Mouse (Mus musculus): Measurements from ENCODE around the gene Vwde. TPM values are rescaled to one million over a fixed set of nuclear protein-coding genes. Genes with fewer than 3 reads are reported as not detected.

Gene Vwde
- 0.06 TPM in 1 of 2 replicates, not detected in the other for polyA plus RNA-seq (2015; fragmentation: Nextera tagmentation; extraction: Ambion mirVana)

DNA sequence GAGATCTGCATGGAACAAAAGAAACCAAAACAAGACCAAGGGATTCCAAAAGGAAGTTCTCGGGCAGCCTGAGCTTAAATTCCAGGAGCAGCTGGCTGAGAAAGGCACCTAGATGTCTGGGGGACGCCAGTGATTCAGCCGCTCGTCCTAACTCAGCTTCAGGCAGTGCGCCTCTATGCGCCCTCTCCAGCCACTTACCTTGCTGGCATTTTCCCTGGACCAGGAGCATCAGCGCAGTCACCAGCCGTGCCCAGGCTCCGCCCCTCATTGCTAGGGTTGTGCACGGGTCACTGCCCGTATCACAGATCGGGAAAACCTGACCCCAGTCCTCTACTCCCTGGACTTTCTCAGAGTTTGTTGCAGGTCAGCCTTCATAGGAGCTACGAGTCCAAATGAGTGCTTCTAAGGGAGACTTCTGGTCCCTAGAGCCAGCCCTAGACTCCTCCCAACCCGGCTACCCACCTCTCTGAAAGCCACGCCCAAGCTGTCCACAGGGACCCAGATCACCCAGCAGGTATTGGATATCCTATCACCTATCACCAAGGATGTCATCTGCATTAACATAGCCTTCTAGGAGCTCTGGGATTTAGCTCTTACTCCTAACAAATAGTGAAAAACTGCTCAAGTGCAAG lies at the start of gene Vwde:
Vwde (minus strand) TSS at position 370 of the 632 bp plus-strand sequence.
- Histone ChIP-seq H3K27ac (no peak within 1 kb of the TSS), H3K9me3 (no peaks in the 10 kb centered on the region), H3K27me3 (replicated peaks) (no peaks in the 10 kb centered on the region), H3K4me2 (peak within 1 kb of the TSS; percentile 41), H3K4me1 (no peaks in the 10 kb centered on the region), H3K4me3 (replicated peaks) (peak within 1 kb of the TSS; percentile 13), H3K36me3 (no peaks in the 10 kb centered on the region), H3K9ac (no peak within 1 kb of the TSS)
- no peak for ATAC-seq (ENCODE audit: insufficient read depth, low FRiP score, low read depth)
- 29% methylated on average over 15 of the region's 15 CpGs for WGBS

DNA sequence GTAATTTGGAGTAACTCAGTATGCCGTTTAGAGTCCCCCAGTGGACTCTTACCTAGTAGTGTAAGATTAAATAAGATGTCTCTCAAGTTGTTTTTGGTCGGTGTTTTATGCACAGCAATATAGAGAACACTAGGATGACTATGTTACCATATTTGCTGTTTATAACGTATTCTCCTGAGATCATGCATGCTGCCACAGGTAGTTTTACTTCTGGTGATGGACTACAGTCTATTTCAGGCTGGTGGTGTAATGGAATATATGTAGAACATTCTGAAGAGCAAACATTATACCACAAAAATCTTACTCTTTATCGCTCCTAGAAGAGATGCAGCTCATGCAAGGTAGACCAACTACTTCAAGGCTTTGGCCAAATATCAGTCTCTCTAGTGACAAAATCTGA lies 30.6 kb upstream of the Vwde start:
- H3K4me2 ChIP-seq, result no peak overlapping the region

DNA sequence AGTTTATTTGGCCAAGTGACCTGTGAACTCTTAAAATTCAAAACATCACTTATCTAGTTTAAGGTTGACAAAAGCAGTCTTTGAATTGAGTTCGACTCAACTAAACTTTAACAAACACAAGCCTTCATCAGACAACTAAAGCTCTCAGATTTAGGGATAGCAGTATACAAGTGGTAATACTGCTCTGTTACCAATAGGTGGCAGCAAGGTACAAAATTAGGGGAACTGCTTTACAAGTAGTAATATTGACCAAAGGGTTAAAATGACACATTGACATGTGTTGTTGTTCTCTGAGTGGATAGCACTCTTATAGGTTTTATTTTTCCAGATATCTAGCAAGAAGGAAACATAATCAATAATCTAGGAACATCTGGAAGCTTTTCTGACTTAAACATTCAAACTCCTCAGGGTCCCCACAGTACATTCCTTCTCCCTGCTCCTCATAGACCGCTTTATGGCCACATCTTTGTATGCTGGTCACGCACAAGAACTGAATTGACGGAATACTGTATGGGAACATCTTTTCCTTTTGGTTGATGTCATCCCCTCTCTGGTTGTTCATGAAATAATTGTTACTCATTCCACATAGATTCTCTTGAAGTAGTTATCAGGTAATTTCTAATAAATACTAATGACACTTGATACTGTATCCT lies 23.7 kb upstream of the Vwde start:
- H3K36me3 ChIP-seq, result no peaks in the 10 kb centered on the region
- H3K27me3 ChIP-seq (replicated peaks), result no peaks in the 10 kb centered on the region
- no peaks in the 10 kb centered on the region for H3K4me1 ChIP-seq
- H3K4me3 ChIP-seq (replicated peaks), result no peak overlapping the region
- H3K9me3 ChIP-seq, result no peaks in the 10 kb centered on the region
- H3K27ac ChIP-seq, result no peak overlapping the region
- ATAC-seq (ENCODE audit: insufficient read depth, low FRiP score, low read depth), result no peak
- H3K4me2 ChIP-seq, result no peak overlapping the region
- 65% methylated on average over 4 of the region's 4 CpGs for WGBS
- H3K9ac ChIP-seq, result no peak overlapping the region

More for the DNA sequence above, 30.6 kb upstream of the Vwde start:
- Histone ChIP-seq H3K27ac (no peak overlapping the region), H3K4me1 (no peaks in the 10 kb centered on the region), H3K4me3 (replicated peaks) (no peak overlapping the region), H3K27me3 (replicated peaks) (no peaks in the 10 kb centered on the region), H3K9me3 (no peaks in the 10 kb centered on the region), H3K36me3 (no peaks in the 10 kb centered on the region), H3K9ac (no peak overlapping the region)
- no peak for ATAC-seq (ENCODE audit: insufficient read depth, low FRiP score, low read depth)
- 81% methylated on average over 4 of the region's 4 CpGs for whole genome bisulfite sequencing

DNA sequence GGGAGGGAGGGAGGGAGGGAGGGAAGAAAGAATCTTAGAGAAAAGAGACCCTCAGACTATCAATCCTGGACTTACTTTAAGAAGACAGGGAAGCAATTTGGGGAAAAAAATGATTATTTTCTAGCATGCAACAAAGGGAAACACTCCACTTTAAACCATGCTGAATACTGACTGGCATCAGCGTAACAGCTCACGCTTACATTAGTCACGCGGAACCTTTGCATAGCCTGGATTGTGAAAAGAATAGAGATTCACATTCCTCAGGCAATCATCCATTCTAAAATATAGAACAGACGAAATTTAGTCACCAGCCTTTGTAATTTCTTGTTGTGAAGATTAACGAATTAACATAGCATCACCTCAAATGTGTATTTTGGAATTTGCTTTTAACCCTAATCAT lies 18.6 kb downstream of the Vwde start:
- H3K36me3 ChIP-seq, result no peaks in the 10 kb centered on the region

DNA sequence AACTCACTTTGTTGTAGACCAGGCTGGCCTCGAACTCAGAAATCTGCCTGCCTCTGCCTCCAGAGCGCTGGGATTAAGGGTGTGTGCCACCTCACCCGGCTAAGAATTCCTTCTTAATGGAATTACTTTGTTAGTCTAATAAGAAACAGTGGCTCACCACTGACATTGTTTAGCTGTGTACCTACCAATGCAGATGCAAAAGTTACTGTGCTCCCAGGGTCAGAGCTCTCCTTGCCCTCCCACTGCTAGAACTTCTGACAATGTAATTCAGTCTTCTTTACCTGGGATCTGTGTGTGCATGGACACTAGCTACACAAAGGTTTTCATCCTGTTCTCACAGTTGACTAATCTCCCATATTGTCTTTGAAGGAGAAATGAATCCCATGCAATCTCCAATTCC lies 27.3 kb downstream of the Vwde start:
- Histone ChIP-seq H3K9ac (no peak overlapping the region), H3K4me1 (no peaks in the 10 kb centered on the region), H3K36me3 (no peaks in the 10 kb centered on the region), H3K9me3 (no peaks in the 10 kb centered on the region), H3K4me3 (replicated peaks) (no peak overlapping the region), H3K27me3 (replicated peaks) (no peaks in the 10 kb centered on the region), H3K4me2 (no peak overlapping the region), H3K27ac (no peak overlapping the region)
- 82% methylated on average over 3 of the region's 3 CpGs for WGBS
- no peak for ATAC-seq (ENCODE audit: insufficient read depth, low FRiP score, low read depth)

More for the DNA sequence above, 18.6 kb downstream of the Vwde start:
- H3K4me3 ChIP-seq (replicated peaks), result no peak overlapping the region
- H3K27me3 ChIP-seq (replicated peaks), result no peaks in the 10 kb centered on the region
- H3K9me3 ChIP-seq, result no peaks in the 10 kb centered on the region
- H3K27ac ChIP-seq, result no peak overlapping the region
- no peak overlapping the region for H3K9ac ChIP-seq
- ATAC-seq (ENCODE audit: insufficient read depth, low FRiP score, low read depth), result no peak
- H3K4me2 ChIP-seq, result no peak overlapping the region
- WGBS, result 75% methylated on average over 6 of the region's 6 CpGs
- H3K4me1 ChIP-seq, result no peaks in the 10 kb centered on the region

DNA sequence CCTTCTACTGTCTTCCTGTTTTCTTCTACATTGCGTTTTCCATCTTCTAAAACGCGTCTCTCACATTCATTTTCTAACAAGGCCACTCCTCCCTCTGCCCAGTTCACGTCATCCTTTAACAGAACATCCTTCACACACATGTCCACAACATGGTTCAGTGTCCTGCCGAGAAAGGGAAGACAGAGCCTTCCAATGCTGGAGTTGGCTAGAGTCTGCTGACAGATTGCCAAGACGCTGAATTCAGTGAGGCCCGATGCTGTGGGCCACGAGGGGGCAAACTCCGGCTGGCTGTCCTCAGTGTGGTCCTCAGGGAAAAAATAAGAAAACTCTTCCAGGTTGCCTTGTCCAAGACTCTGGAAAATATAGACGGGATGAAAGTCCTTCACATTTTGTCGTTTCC lies 37.9 kb downstream of the Vwde start:
- H3K9ac ChIP-seq, result no peak overlapping the region
- no peak overlapping the region for H3K4me2 ChIP-seq
- no peaks in the 10 kb centered on the region for H3K4me1 ChIP-seq
- no peak overlapping the region for H3K27ac ChIP-seq
- no peak overlapping the region for H3K4me3 ChIP-seq (replicated peaks)
- H3K36me3 ChIP-seq, result no peaks in the 10 kb centered on the region
- H3K9me3 ChIP-seq, result no peaks in the 10 kb centered on the region
- no peak for ATAC-seq (ENCODE audit: insufficient read depth, low FRiP score, low read depth)
- H3K27me3 ChIP-seq (replicated peaks), result no peaks in the 10 kb centered on the region
- 82% methylated on average over 11 of the region's 11 CpGs for WGBS

DNA sequence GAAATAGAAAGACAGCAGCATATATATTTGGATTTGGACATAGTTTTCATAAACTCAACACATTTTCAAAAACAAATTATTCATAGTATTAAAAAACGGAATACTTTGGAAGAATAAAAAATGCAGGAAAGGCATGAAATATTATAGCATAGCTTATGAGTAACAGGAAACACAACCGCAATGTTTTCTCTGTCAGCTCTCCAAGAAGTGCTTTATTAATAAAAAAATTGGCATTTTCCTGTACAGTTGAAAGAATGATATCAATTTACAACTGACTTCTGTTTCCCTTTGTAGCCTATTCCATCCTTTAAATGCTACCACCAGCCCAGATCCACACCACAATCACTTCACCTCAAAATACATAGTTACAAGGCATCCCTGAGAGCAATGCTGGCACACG lies 44.7 kb downstream of the Vwde start:
- no peak overlapping the region for H3K9ac ChIP-seq
- H3K4me3 ChIP-seq (replicated peaks), result no peak overlapping the region
- H3K36me3 ChIP-seq, result no peaks in the 10 kb centered on the region
- no peak overlapping the region for H3K27ac ChIP-seq
- no peak overlapping the region for H3K4me2 ChIP-seq
- no peaks in the 10 kb centered on the region for H3K9me3 ChIP-seq
- no peaks in the 10 kb centered on the region for H3K4me1 ChIP-seq
- no peaks in the 10 kb centered on the region for H3K27me3 ChIP-seq (replicated peaks)
- ATAC-seq (ENCODE audit: insufficient read depth, low FRiP score, low read depth), result no peak
- WGBS, result 69% methylated on average over 3 of the region's 3 CpGs

DNA sequence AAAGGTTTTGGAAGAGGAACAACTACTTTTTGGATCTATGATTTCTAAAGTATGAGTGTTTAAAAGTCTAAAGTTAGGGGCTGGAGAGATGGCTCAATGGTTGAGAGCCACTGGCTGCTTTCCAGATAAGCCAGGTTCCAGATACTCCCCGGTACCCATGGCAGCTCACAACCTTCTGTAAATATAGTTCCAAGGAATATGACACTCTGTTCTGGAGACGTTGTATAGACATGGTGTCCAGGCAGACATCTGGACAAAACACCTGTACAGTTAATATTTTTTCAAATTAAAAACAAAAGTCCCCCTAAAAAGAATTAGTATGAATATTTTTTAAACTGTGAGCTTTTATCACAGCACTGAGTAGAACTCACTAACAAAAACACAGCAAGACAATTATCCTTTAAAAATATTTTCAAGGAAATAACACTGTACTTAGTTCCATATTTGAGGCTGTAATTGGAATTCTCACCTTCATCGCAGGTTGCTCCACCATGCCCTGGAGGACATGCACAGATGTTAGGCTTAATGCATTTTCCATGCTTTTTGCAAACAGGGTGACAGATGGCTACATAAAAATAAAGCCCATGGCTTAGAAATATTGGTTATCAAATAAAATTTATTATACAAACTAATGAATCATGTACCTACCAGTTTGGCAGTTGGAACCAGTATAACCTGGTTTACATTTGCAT lies 55.2 kb downstream of the Vwde start:
- Histone ChIP-seq H3K9ac (no peak overlapping the region), H3K4me3 (replicated peaks) (no peak overlapping the region), H3K36me3 (no peaks in the 10 kb centered on the region), H3K27ac (no peak overlapping the region), H3K4me2 (no peak overlapping the region), H3K27me3 (replicated peaks) (no peaks in the 10 kb centered on the region), H3K4me1 (no peaks in the 10 kb centered on the region), H3K9me3 (no peaks in the 10 kb centered on the region)
- ATAC-seq (ENCODE audit: insufficient read depth, low FRiP score, low read depth), result no peak
- 59% methylated on average over 3 of the region's 3 CpGs for WGBS

DNA sequence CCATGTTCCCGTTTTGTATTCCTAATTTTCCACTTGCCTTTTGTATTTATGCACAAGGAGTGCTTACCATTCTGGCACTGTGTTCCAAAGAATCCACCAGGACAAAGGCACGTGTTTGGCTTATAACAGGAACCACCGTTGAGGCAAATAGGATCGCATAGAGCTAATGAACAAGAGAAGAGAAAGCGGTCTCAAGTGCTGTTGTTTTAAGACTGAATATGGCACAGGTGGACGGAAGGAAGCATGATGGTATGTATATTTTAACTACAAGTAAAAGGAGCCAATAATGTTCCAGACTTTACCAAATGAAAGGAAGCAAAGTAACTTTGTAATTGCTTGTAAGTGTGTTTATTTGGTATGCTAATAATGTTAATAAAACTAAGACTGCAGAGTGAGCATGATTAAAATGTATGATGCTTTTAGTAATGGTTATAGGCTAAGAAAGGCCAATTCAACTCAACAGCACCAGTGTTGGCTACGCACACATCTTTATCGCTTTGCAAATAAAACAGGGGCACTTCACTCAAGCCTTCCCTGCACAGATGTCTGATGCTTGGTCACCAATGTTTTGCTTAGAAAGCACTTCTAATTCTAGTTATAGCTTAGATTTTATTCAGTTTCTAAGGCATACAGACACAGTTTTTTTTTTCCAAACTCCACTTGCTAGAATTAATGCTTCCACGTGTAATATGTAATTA lies 58.4 kb downstream of the Vwde start:
- no peak for ATAC-seq (ENCODE audit: insufficient read depth, low FRiP score, low read depth)
- H3K9ac ChIP-seq, result no peak overlapping the region
- H3K36me3 ChIP-seq, result no peaks in the 10 kb centered on the region
- H3K4me3 ChIP-seq (replicated peaks), result no peak overlapping the region
- H3K4me2 ChIP-seq, result no peak overlapping the region
- no peaks in the 10 kb centered on the region for H3K27me3 ChIP-seq (replicated peaks)
- H3K27ac ChIP-seq, result no peak overlapping the region
- H3K4me1 ChIP-seq, result no peaks in the 10 kb centered on the region
- no peaks in the 10 kb centered on the region for H3K9me3 ChIP-seq
- WGBS, result 78% methylated on average over 9 of the region's 9 CpGs

DNA sequence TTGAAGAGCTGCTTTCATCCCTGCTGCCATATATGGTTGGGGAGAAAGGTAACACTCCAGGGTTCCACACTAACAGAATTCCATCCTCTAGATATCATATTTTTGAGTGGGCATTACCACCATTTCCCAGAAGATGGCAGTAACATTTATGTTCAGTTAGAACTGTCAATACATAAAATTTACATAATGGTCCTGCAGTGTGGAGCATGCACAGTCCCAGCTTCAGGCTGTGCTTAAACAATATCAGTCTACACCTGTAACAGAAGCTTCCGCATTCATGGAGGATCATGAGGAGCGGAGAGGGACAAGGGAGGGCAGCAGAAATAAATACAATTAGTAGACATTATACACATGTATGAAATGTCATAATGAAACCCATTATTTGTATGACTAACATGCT lies 65.3 kb downstream of the Vwde start:
- no peak overlapping the region for H3K27ac ChIP-seq
- no peak overlapping the region for H3K9ac ChIP-seq
- H3K4me2 ChIP-seq, result no peak overlapping the region
- WGBS, result 83% methylated on average over 2 of the region's 2 CpGs
- ATAC-seq (ENCODE audit: insufficient read depth, low FRiP score, low read depth), result no peak
- H3K4me1 ChIP-seq, result no peaks in the 10 kb centered on the region
- H3K9me3 ChIP-seq, result no peaks in the 10 kb centered on the region
- no peaks in the 10 kb centered on the region for H3K27me3 ChIP-seq (replicated peaks)
- H3K36me3 ChIP-seq, result no peaks in the 10 kb centered on the region
- H3K4me3 ChIP-seq (replicated peaks), result no peak overlapping the region

DNA sequence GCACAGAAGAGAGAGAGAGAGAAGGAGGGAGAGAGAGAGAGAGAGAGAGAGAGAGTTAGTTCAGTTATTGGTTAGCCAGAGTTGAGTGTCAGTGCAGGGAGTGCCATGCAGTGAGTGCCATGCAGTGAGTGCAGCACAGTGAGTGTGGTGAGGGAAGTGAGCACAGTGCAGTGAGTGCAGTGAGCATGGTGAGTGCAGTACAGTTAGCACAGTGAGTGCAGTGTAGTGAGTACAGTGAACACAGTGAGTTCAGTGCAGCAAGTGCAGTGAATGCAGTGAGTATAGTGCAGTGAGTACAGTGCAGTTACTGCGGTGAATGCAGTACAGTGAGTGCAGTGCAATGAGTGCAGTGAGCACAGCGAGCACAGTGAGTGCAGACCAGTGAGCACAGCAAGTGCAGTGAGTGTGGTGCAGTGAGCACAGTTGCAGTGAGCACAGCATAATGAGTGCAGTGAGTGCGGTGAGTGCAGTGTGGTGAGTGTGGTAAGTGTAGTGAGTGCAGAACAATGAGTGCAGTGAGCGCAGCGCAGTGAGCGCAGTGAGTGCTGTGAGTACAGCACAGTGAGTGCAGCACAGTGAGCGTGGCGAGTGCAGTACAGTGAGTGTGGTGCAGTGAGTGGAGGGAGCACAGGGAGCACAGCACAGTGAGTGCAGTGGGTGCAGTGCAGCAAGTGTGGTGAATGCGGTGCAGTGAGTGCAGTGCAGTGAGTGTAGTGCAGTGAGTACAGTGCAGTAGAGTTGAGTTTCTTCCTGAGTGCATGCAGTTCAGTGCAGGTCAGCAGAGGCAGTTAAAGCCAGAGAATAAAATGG lies 70.7 kb downstream of the Vwde start:
- Histone ChIP-seq H3K9me3 (no peaks in the 10 kb centered on the region), H3K36me3 (no peaks in the 10 kb centered on the region), H3K27me3 (replicated peaks) (no peaks in the 10 kb centered on the region), H3K4me1 (no peaks in the 10 kb centered on the region), H3K4me3 (replicated peaks) (no peak overlapping the region), H3K4me2 (no peak overlapping the region), H3K27ac (no peak overlapping the region), H3K9ac (no peak overlapping the region)
- no peak for ATAC-seq (ENCODE audit: insufficient read depth, low FRiP score, low read depth)
- 93% methylated on average over 9 of the region's 9 CpGs for WGBS
